Mouse (Mus musculus): ENCODE measurements around the gene Pnpla1.

The Pnpla1 gene

GRCm38 (mm10) chr17:28843665-28844064, 14.5 kb upstream of the Pnpla1 start:
- no peak for DNase-seq

GRCm38 (mm10) chr17:28846974-28847617, 11.1 kb upstream of the Pnpla1 start:
- DNase-seq: no peak

GRCm38 (mm10) chr17:28850511-28850910, 7.7 kb upstream of the Pnpla1 start:
- no peak for DNase-seq

GRCm38 (mm10) chr17:28854377-28854776, 3.8 kb upstream of the Pnpla1 start:
- no peak for DNase-seq

- DNase-seq: peak; percentile 44
Measured at GRCm38 (mm10) chr17:28855166-28855885, 2.9 kb upstream of the Pnpla1 start.

GRCm38 (mm10) chr17:28856030-28856429, 2.2 kb upstream of the Pnpla1 start:
- no peak for DNase-seq

- no peak for DNase-seq
Measured at GRCm38 (mm10) chr17:28863926-28864325, 5.7 kb downstream of the Pnpla1 start.

GRCm38 (mm10) chr17:28864464-28864863, 6.3 kb downstream of the Pnpla1 start:
- DNase-seq: no peak

- DNase-seq: no peak
Measured at GRCm38 (mm10) chr17:28866921-28867320, 8.7 kb downstream of the Pnpla1 start.

GRCm38 (mm10) chr17:28867381-28867780, 9.2 kb downstream of the Pnpla1 start:
- no peak for DNase-seq

- DNase-seq: peak; percentile 78
Measured at GRCm38 (mm10) chr17:28869412-28870110, 11.3 kb downstream of the Pnpla1 start.

GRCm38 (mm10) chr17:28870435-28870834, 12.2 kb downstream of the Pnpla1 start:
- DNase-seq: no peak

- DNase-seq: no peak
Measured at GRCm38 (mm10) chr17:28871831-28872230, 13.6 kb downstream of the Pnpla1 start.

GRCm38 (mm10) chr17:28872322-28872721, 14.1 kb downstream of the Pnpla1 start:
- DNase-seq: no peak

GRCm38 (mm10) chr17:28874216-28874615, 16.0 kb downstream of the Pnpla1 start:
- no peak for DNase-seq

GRCm38 (mm10) chr17:28874825-28875224, 16.6 kb downstream of the Pnpla1 start:
- DNase-seq: no peak

- no peak for DNase-seq
Measured at GRCm38 (mm10) chr17:28875316-28875715, 17.1 kb downstream of the Pnpla1 start.

- no peak for DNase-seq
Measured at GRCm38 (mm10) chr17:28876331-28876730, 18.1 kb downstream of the Pnpla1 start.

GRCm38 (mm10) chr17:28876821-28877220, 18.6 kb downstream of the Pnpla1 start:
- DNase-seq: peak; percentile 59

- DNase-seq: peak; percentile 85
Measured at GRCm38 (mm10) chr17:28879931-28880391, 21.8 kb downstream of the Pnpla1 start.

- peak; percentile 85 for DNase-seq
Measured at GRCm38 (mm10) chr17:28882316-28882715, 24.1 kb downstream of the Pnpla1 start.

GRCm38 (mm10) chr17:28882810-28883209, 24.6 kb downstream of the Pnpla1 start:
- DNase-seq: no peak

- no peak for DNase-seq
Measured at GRCm38 (mm10) chr17:28883941-28884516, 25.8 kb downstream of the Pnpla1 start.
